Mouse (Mus musculus) embryo, embryonic 11.5 days (tissue): Measurements from ENCODE around the gene Fuz.
"Not testable (repeated sequence)": the region's sequence is repeated elsewhere in the genome, so short reads cannot be mapped to it uniquely, and the experiment has no call there.

Source experiments
- DNase-seq: peaks from one replicate; pipeline ENCODE4 v3.0.0-alpha.2; 2012; ENCODE audit warnings: low read depth, low spot score

Fuz gene

DNA sequence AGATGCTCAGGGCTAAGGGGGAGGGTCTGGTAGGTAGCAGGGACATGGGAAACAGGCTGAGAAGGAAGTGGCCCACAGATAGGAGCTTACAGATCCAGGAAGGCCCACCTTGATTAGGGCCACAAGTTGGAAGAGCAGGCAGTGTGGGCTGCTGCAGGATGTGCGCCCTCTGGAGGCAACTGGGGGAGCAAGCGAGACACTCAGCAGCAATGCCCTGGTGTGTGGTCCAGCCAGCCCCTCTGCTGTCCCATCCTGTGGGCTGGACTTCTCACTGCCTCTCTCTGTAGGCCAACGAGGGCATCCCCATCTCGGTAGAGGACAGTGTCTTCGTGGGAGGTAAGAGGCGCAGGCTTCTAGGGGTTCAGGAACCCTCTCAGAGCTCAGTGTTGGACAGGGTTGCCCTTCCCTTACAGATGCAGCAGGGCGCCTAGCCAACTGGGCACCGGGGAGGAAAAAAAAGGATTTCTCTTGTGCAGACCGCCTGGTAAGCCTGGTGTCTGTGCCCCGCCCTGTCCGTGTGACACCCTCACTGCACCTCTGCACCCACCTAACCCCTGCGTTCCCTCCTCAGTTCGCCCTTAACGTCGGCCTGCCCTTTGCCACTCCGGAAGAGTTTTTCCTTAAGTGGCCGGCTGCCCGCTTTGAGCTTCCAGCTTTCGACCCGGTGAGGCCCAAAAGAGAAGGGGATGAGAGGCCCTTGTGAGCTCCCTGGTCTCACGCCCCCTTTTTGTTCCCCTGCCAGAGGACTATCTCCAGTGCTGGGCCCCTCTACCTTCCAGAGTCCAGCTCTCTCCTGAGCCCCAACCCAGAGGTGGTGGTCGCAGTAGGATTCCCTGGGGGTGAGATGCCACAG, 35.1 kb upstream of the Fuz start:
- DNase-seq, result no peak

- DNase-seq, result no peak
These were observed 34.5 kb upstream of the Fuz start for GRCm38 (mm10) chr7:44861429-44861816.

DNA sequence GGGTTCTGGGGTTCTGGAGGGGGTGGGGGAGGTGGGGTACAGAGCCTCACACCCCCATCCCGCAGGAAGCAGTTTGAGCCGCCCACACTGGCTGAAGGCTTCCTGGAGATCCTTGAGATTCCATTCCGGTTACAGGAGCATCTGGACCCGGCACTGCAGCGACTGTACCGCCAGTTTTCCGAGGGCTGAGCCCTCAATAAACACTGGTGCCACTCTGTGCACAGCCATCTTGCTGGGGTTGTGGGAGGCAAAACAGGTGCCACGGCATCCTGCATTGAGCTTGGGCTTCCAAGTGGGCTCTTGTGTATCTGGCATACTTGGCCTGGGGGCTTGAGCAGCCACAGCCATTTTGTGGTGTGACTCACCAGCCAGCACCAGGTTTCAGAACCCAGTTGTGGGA, 33.4 kb upstream of the Fuz start:
- no peak for DNase-seq

GRCm38 (mm10) chr7:44863210-44863609, 32.7 kb upstream of the Fuz start:
- DNase-seq, result no peak

GRCm38 (mm10) chr7:44863982-44864494, 31.8 kb upstream of the Fuz start:
- no peak for DNase-seq

DNA sequence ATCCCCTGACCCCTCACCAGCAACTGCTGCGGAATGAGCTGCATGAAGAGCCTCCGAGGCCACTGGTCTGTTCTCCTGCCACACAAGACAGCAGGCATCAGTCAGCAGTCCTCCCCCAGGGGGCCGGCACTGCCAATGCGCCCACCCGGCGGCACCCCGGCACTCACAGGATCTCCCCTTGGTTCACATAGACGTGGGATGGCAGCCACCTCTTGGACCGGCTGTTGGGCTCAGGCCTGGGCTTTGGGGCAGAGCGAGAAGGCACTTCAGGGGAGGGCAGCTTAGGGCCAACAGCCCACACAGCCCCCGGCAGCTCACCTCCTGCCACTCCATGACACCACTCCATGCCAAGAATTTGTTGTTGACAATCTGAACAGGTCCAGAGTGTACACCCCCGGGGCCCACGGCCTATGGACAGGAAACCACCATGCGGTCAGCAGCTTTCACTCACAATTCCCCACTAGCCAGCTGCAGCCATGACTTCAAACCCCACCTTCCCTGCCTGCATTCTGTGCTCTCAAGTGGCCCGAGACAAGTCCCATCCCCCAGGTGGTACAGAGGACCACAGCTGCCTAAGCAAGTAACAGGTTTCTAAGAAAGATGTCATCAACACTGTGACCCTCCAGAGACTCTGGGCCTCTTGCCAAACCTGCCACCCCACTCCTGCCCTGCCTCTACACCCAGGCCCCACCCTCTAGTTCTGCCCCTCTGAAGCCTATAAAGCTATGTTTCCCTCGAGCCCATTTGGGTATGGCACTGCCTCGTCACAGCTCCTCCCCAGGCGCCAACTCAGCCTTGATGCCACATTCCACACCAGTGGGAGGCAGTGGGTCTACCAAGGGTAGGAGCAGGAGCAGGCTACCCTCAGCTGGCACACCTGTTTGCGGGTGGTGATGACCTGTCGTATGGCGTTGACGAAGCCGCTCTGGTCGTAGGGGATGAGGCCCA, 31.0 kb upstream of the Fuz start:
- DNase-seq, result no peak

DNA sequence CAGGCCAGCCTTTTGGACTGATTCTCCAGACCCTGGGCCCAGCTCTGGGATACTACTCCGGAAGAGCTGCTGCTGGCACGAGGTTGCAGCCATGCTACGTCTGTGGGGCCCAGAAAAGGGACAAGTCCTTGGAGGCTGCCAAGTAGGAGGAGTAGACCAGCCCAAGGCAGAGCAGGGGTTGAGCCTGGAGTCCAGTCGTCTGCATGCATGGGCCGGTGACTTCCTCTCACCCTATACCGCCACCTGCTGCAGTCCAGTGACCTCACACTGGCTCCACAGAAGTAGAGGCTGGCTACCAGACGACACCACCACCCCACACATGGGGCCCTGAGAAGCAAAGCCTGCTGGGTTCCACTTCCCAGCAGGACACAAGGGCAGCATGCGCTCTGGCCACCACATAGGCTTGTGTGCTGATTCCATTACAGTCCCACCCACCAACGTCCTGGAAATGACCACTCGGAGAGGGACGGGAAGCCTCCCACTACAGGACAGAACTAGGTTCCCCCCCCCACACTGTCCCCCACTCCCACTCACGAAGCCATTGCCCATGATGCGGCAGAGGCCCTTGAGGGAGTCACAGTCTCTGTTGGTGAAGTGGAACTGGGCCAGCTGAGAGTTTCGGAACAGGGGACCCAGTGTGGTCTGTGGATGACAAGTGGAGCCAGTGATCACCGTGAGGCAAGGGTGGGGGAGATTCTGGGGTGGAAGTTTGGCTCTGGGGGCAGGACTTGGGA, 29.4 kb upstream of the Fuz start:
- no peak for DNase-seq

DNA sequence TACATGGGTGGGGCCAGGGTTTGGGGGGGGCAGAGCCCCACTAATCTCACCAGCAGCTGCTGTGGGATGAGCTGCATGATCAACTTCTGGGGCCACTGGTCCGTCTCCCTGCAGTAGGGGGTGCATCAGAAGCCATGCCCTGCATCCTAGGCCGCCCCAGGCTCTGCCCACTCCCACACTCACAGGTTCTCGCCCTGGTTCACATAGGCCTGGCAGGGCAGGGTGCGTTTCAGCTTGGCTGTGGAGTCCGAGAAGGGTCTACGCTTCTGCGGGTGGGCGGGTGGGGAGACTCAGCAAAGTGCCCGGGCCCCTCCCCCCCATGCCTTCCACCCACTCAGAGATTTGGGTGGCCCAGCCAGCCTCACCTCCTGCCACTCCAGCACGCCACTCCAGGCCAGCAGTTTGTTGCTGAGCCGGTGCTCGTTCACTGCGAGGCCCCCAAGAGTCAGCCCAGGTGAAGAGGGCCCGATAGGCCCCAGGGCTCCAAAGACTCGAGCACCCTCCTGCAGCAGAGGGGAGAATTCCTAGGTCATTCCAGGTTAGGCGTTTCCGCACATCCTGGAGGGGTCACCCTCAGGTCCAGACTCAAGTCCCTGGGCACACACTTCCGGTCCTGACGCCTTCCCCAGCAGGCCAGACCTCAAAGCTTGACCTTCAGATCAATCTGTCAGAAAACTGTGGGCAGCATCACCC, 28.7 kb upstream of the Fuz start:
- no peak for DNase-seq

GRCm38 (mm10) chr7:44867802-44868201, 28.1 kb upstream of the Fuz start:
- DNase-seq, result no peak

- DNase-seq, result no peak
These were observed 27.4 kb upstream of the Fuz start for GRCm38 (mm10) chr7:44868465-44868864.

DNA sequence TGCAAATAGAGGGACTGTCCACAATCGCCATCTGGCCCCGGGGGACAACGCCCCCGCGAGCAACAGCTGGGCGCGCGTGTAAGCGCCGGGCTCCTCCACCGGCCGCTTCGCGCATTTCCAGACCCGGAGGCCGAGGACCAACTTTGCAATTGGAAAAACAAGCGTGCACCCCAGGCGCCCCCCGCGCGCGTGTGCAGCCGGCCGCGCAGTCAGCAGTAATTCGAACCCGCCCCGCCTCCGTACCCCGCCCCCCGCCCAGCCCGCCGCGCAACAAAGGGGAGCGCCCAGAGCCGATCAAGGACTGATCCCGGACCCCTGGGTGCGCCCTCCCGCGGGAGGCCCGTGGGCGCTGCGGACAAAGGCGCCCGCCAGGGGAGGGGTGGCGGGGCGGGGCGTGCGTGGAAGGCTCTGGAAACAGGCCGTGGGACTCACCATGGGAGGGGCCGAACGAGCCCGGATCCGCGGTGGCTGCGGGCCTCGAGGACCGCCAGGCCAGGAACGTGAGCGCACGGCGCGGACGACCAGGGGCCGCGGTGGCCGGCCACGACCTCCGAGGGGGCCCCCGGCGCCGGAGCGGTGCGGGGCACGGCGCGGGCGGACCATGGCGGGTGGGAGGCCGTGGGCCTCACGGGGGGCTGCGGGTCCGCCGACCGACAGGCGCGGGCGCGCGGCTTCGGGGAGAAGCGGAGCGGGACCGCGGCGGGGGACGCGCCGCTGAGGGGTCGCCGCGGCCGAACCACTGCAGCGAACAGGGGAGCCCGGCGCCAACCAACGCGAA, 26.8 kb upstream of the Fuz start:
- DNase-seq, result peak; percentile 54

GRCm38 (mm10) chr7:44869697-44870528, 26.0 kb upstream of the Fuz start, which contains the start of gene Ptov1:
TSS of gene Ptov1 (minus strand) at chr7:44869788.
- peak; percentile 90 for DNase-seq

- no peak for DNase-seq
These were observed 25.3 kb upstream of the Fuz start for GRCm38 (mm10) chr7:44870614-44871013.

DNA sequence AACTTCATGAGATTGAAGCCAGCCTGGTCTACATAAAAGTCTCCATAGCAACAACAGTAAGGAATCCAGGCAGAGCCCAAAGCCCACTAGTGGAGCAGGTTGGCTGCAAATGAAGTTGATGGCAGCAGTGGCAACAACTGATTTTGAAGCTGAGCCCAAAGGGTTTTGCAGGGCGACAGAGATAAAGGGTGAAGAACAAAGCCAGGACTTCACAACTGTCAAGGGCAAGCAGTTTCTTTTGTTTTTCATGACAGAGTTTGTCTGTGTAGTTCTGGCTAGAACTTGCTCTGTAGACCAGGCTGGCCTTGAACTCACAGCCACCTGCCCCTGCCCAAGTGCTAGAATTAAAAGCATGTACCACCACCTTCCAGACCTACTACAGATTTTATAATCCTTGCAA, 24.7 kb upstream of the Fuz start:
- no peak for DNase-seq

DNA sequence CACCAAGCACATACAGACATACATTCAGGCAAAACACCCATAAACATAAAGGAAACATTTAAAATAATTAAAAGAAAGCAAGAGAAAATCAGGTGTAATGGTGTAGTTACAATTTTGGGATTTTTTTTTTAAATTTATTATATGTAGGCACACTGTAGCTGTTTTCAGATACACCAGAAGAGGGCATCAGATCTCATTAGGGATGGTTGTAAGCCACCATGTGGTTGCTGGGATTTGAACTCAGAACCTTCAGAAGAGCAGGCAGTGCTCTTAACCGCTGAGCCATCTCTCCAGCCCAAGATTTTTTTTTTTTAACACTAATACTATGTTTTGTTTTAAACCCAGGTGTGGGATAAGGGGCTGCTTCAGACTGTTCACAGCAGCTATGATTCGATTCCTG, 24.1 kb upstream of the Fuz start:
- not testable (repeated sequence) for DNase-seq

GRCm38 (mm10) chr7:44877833-44878232, 18.0 kb upstream of the Fuz start:
- no peak for DNase-seq

DNA sequence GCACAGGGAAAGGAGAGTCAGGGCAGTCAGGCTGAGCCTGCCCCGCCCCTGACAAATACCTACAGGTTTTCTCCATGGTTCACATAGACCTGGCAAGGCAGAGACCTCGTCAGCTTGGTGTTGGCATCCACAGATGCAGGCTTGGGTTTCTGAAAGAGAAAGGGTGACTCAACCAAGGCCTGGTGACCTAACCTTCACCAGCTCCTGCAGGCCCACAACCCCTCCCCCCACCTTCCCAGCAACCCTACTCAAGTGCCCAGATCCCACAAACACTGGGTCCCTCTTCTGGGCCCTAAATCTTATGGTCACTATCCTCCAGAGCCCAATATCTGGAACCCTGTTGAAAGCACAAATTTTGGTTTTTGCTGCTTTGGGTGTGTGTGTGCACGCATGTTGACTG, 12.8 kb upstream of the Fuz start:
- no peak for DNase-seq

- no peak for DNase-seq
These were observed 11.2 kb upstream of the Fuz start for GRCm38 (mm10) chr7:44884637-44885036.

- DNase-seq, result no peak
These were observed 8.9 kb upstream of the Fuz start for GRCm38 (mm10) chr7:44886964-44887363.
